Mouse (Mus musculus): Measurements from ENCODE around the gene Park7.

DNA sequence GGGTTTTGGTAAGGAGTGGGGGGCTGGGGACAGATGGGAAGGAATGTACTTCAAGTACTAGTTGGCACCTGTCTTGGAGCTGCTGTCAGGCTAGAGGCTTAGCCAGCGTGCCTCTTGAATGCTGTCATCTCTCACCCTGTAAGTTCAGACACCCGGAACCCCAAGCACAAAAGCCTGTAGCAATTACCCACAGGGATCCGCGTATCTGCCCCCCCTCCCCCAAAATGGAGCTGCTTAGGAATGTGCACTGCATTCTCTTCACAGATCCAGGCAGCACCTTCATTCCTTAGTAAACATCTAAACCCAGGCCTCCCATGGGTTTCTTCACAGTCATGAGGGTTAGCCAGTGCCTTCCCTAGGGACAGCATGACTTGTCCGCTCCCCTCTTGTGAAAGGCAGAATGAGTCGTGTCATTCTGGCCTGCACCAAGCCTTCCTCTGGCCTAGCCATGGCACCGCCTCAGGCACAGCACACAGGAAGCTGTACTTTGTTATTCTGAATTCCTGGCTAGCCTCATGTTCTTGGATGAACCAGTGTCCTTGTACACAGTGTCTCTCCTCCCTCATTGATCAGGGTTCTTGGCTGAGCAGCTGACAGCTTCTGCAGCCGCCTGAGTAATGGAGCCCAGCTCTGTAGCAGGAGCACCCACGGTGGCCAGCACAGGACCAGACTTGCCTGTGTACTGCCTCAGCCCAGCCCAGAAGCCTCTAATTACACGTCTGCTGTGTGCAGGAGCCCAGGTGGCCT is 42.7 kb downstream of the Park7 start:
- no peak for TF ChIP-seq HCFC1 (IDR thresholded peaks at IDR 0.05; ENCODE audit: borderline replicate concordance, insufficient read depth, low read length)
- no peak for TF ChIP-seq MAFK (IDR thresholded peaks at IDR 0.05; ENCODE audit: insufficient read depth, low read depth, low read length)
- TF ChIP-seq CHD2 (IDR thresholded peaks at IDR 0.05; ENCODE audit: low read depth, low read length), result no peak
- no peak for TF ChIP-seq ZNF384 (IDR thresholded peaks at IDR 0.05; ENCODE audit: low read depth, low read length)
